Mouse (Mus musculus): ENCODE data around the gene Gm20388. TPM values are rescaled to one million over a fixed set of nuclear protein-coding genes. Genes with fewer than 3 reads are reported as not detected.
A peak's percentile ranks its signal among the peaks of the same experiment; 100 is the strongest.

Gene Gm20388
- total RNA-seq, 2 experiments from 2014 or later, result 1.9 to 2.0 TPM

DNA sequence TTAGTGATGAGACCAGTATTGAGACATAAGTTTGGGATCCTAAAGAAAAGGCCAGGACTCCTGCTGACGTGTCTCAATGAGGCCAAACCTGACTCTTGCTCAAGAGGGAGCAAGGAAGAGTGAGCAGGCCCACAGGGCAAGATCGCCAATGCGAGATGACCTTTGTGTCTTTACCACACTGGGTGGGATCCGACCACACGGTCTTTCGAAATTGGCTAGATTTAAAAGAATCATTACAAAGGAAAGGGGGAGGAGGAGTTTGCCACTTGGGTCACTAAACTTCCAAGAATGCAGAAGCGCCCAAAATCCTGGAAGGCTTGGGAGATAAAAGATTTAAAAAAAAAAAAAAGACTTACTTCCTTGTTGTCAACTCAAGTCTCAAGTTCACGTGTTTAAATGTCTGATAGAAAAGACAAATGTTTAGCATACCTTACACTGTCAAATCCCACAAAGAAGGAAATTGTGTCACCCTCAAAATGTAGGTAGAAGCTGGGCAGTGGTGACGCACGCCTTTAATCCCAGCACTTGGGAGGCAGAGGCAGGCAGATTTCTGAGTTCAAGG, 1936.7 kb downstream of the Gm20388 start:
- no peak for DNase-seq

DNA sequence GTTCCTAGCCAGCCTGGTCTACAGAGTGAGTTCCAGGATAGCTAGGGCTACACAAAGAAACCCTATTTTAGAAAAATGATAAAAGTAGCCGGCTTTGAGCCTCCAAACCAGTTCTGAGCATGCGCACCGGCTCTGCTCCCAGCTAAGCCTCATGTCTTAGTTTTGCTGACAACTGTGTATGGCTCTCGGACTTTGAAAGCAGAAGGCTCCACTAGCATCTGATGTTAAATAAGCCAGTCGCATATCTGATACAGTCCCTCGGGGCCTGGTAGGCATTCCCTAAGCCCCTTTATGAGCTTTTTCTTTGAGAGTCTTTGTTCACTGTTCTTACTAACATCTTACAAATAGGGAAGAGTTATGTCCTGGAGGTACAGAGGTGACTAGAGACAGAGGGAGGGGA, 1937.3 kb downstream of the Gm20388 start:
- no peak for DNase-seq

DNA sequence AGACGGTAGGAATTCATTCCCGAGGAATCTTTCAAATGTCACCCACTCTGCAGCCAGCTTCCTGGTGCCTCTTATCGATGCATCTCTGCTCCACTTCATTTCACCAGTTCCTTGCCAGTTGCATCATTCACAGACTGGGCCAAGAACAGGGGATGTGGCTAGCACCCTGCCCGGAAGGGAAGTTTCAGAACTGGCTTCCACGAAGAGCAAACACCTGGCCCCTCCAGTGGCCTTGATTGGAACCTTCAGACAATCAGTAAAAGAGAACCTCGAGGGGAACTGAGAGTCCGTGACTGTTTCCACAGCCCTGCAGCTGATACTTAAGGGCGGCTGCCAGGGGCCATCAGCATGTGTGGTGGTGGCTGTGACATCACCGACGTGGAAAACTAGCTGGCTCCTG, 1937.9 kb downstream of the Gm20388 start:
- no peak for DNase-seq

DNA sequence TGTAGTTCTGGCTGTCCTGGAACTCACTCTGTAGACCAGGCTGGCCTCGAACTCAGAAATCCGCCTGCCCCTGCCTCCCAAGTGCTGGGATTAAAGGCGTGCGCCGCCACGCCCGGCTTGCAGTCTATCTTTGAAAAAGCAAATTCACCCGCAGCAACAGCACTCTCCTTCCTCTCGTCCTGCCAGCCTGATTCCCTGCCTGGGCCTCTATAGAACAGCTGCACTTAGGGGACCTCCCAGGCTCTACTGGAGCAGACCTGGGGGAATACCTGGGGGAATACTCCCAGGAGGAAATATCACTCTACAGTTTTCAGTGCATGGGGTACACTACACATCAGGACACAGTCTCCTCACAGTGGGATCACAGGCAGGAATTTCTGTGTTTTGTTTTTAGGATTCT, 1938.7 kb downstream of the Gm20388 start:
- no peak for DNase-seq

DNA sequence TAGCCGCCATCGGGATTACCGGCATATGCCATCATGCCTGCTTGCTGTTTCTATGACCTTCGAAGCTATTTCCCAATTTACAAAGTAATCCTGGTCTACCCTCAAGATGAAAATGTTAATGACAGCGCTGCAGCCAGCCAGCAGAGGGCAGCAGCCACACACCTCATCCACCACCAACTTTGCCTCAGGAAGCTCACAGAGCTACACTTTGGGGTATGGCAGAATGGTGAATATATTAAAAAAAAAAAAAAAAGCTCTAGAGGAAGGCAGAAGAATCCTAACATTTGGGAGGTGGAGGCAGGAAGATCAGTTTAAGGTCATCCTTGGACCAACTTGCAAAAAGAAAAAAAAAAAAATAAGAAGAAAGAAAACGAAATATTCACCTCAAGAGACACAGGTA, 1939.4 kb downstream of the Gm20388 start:
- peak; percentile 81 for DNase-seq

DNA sequence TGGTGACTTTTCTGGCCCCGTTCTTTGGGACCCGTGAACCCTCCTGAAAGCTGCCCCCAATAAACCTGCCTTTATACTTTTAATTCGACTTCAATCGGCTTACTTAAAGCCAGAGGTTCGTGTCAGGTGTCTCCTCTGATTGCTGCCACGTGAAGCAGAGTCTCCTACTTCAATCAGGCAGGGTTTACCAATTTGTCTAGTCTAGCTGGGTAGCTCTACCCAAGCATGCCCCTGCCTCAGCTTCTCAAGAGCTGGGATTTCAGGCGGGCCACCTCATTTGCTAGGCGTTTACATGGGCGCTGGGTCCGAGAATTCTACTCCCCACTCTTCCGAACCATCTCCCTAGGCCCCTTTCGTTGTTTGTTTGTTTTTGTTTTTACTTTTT, 1939.8 kb downstream of the Gm20388 start:
- DNase-seq, result no peak

DNA sequence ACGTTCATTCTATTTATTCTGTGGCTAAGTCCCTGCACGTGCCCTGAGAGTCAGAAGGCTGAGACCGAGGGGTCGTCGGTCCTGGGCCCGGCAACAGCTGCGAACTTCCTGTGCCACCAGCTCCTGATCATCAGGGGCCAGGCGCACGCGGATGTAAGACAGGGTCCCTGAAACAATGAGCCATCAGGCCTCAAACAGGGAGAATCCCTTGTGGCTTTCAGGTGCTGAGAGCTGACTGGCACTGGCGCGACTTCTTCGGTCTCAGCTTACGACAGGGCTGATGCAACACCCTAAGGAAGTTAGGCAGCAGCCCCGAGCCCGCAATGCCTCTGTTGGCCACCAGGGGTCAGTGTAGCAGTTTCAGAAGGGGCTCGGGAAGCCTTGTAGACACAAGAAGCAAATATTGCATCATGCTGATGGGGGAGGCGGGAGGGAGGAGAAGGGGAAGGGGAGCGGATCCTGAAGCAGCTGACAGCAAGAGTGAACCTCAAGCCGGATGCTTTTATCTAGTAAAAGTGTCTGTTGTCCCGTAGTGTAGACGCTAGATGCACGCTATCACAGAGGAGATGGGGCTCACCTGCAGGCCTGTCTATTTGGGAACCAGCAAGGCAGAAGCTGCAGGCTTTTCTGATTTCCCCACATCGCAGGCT, 1940.3 kb downstream of the Gm20388 start:
- DNase-seq, result peak; percentile 98

DNA sequence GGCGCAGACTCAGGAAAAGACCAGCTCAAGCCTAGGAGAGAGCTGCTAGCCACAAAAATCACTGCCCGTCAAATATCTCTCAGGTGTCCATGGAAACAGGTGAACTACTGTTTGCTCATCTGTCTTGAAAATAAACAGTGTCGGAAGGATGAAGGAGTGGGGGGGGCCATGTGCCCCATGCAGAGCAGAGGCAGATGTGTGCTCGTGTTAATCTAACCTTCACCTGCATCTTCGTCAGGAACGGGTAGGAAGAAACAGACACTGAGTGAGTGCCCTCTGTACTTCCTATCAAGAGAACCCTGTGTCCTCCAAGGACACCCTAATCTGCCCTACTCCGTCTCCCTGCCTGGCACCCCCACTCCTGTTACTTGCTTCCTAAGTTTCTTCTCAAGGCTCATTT, 1941.1 kb downstream of the Gm20388 start:
- no peak for DNase-seq

DNA sequence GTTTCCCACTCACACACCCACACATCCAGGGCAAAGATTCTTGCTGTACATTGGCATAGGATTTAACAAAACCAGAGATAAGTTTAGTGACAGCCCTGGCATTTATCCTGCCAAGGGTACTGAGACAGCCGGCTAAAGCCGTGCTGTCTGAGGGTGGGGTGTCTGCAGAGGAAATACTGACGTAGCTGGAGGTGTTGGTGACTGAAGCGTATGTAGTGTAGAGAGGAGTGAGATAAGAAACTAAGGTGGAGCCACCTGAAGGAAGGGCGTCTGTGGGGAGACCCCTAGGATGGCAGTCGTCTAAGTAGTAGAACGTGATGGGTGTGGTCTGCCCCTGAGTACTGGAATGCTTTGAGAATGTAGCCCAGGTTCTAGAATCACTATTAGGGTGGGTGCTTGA, 1941.8 kb downstream of the Gm20388 start:
- no peak for DNase-seq

DNA sequence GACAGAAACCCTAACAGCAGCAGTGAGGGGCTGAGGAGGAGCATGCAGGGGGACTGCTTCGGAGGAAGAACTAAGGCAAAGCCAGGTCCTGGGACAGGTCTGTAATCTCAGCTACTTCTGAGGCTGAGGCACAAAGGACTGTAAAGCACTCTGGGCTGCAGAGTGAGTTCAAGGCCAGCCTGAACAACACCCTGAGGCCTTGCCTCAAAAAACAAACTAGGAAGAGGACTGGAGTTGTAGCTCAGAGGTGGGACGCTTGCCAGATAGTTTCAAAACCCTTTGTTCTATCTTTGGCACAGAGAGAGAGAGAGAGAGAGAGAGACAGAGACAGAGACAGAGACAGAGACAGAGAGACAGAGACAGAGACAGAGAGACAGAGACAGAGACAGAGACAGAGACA, 1942.9 kb downstream of the Gm20388 start:
- DNase-seq, result peak; percentile 73

DNA sequence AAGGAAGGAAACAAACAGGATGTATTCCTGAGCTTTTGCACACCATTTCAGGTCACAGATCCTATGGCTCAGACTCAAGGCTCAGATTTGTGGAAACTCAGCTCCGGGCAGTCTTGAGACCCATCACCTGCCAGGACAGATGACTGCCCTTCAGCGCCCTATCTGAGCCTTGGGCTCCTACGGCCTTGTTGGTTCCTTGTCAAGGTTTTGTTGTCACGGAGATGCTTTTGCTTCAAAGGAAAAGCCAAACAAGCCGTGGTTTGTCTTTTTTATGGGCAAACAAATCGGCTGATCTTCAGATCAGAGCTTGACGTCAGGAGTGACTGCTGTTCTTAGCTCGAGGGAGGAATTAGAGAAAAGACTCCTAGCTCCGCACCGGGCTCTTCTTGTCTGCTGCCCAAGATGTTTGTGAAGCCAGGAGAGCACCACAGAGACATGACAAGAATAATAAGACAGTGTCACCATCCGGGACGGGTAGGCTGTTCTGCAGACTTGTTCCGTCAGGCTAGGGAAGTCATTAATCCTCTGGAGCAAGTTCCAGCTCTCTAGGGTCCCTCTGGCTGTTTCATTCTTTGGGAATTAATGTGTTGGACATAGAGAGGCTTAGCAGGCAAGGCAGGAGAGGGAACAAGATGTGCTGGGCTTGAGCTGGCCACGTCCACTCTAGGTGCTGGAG, 1945.6 kb downstream of the Gm20388 start:
- DNase-seq, result peak; percentile 53

DNA sequence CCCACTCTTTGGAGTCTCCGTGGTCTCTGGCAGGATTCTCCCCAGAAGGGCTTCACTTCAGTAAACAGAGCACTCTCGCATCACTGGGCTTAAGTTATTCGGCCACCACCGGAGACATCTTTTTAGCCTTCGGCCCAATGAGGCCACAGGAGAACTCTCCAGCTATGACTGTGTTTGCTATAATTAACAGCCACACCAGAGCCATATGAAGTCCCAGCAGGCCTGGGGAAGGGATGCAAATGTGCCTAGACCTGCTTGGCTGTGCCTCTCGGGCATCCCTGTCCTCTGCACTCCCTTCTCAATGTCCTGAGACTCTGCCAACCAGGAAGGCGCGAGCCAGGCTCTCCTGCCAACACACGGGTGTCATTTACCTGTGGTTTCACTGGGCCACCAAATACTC, 1946.7 kb downstream of the Gm20388 start:
- DNase-seq, result no peak

DNA sequence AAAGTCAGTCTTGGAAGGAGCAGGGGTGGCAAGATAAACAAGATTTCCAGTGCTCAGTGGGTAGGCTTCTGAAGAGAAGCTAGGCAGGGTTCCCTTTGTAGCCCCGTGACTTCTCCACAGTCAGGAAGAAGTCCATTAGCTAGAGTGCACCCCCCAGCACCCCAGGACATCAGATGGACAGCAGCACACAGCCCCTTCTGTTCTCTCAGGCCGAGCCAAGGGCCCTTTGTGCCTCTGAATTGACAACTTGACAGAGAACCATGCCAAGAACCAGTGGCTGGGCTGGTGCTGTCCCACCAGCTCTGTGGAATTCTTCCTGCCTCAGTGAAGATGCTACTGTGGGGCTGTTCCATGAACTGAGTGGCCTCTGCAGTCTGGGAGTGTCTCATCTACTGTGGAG, 1947.1 kb downstream of the Gm20388 start:
- no peak for DNase-seq

DNA sequence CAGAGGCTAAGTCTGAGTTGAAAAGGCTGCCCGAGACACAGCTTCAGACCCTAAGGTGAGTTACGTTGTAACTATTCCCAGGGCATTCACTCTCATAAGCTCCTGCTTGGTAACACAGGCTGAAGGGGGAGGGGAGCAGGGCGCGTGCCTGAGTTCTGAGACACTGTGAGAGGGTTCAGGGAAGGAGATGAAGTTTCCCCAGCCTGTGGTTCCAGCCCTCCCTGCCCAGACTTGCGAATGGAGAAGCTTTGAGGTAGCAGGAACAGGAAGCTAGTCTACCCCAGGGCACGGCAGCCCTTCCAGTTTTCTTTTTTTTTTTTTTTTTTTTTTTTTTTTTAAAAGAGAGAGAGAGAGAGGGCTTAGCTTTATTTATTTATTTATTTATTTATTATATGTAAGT, 1950.6 kb downstream of the Gm20388 start:
- DNase-seq, result no peak

DNA sequence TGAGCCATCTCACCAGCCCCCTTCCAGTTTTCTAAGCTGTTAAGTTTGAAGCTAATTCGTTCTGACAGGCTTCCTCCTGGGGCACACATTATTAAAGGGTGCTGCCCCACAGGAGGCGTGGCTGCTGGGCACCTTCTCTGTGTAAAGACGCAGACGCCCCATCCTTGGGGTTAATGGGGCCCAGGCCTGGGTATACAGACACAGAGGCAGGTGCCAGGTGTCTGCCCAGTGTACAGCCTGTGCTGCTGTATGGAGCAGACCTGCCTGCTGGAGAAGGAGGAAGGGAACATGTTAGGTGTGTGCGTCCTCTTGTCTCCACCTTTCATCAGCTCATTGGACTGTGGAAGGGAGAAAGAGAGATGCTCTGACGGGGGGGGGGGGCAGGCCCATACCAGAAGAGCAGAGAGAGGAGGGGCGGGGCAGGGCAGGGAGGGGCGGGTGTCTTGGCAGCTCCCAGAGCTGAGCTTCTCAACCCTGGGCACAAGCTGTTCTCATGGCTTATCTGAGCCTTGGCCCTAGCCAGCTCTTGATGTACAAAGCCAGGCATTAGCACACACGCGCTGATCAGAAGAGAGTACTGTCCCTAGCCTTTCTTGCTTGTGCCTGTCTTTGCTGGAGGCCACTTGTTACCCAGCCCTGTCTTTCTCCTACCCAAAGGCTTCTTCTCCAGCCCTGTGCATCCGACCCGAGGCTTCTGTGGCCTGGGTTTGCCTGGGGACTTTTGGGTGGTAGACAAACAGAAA, 1951.3 kb downstream of the Gm20388 start:
- DNase-seq, result no peak

DNA sequence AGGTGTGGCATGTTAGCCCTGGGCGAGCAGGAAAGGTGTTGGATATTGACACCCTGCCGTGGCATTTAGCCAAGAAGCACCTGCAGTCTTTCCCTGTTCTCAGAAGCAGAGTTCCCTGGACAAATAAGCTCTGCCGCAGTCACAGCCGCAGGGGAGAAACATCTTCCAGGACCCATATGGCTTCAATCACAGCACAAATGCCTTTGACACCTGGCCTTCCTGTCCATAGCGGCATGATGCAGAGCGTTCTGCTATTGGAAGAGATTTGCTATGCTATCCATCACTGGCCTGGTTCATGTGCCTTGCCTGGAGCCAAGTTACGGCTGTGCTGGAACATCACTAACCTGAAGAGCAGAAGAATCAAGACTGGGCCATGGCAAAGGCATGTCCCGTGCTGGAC, 1954.7 kb downstream of the Gm20388 start:
- DNase-seq, result no peak

DNA sequence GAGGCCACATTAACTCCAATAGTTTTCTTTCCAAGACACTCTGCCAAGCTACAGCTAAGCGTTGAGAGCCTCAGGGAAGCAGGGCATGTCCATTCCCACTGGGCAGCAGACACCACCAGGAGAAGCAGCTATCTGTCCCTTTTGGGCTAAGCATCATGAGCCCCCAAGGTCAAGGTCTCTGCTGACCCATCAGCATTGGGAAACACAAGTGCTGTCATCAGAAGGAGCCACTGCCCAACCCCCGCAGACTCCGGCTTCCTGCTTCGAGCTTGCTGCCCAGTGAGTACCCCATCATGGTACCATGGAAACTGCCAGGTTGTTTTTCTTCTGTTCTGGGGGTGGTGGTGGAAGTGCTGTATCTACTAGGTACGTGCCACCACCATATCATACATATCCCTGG, 1957.6 kb downstream of the Gm20388 start:
- peak; percentile 70 for DNase-seq

DNA sequence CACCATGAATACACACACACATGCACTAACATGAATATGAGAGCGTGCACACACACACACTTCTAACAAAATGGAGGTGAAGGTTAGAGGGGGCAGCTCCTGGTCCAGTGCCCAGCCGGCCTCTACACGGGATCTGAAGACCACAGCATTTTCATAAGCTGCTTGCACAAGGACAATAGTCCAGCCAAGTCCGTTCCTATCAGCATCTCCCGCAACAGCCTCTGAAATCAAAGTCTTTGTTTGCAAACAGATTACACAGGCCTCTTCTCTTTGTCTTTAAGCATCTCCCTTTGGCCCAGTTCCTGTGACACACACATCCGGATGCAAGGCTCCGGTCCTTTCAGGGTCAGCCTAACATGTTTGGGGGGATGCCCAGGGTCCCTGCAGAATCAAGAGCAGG, 1958.3 kb downstream of the Gm20388 start:
- no peak for DNase-seq

DNA sequence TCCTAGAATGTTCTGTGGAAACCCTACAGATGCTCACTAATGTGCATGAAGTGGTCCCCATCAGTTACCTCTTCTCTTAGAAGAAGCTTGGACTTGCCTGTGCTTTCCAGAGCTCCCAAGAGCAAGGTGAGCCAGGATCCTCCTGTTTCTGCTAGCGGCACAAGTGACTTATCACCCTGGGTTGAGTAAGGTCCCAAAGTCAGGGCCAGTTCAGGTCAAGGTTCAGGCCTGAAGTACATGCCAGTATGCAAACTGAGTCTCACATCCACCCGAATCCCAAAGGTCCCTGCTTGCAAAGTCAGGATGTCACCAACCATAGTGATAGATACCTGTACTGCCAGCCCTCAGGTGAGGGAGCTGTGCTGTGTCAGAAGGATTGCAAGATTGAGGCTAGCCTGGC, 1959.5 kb downstream of the Gm20388 start:
- DNase-seq, result no peak

DNA sequence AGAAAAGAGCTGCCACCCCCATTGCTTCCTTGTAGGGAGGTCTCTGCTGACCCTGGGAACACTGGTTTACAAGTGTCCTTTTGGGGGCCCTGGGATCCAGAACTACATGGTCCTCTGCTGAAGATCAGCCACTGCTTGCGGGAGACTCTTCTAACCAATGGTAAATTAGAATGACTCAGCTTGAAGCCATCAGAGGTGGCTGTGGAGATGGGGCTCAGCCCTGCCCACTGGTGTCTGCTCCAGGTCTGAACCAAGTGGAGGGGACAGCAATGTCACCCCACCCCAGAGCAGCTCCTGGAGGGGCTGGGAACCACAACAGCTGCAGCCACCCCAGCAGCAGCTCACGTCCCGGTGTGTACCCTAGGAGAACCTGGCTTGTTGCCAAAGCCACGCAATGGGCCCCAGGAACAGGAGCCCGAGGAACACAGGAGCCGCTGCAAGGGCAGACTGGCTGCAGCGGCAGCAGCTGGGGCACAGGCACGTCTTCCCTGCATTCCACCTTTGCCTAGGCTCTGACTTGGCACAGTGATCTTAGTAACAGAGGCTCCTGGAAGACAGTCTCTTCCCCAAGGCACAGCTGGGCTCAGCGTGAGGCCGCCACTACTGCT, 1961.3 kb downstream of the Gm20388 start:
- DNase-seq, result peak; percentile 58

DNA sequence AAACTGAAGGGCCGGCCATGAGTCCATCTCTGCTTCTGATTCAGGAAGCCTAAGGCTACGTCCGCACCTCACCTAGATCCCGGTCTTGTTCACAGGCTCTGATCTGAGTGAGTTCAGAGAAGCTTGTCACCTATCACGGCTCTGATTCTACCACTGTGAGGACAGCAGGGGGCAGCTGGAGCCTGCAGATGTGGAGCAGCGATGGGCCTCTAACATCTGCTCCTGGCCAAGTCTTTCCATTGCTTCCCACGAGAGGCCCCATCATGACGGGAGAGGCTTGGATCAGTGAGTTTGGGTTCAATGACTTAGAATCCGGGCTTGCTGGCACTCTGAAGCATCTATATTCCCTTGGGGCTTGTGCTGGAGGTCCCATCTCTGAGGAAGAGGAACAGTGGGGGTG, 1963.4 kb downstream of the Gm20388 start:
- DNase-seq, result peak; percentile 76

DNA sequence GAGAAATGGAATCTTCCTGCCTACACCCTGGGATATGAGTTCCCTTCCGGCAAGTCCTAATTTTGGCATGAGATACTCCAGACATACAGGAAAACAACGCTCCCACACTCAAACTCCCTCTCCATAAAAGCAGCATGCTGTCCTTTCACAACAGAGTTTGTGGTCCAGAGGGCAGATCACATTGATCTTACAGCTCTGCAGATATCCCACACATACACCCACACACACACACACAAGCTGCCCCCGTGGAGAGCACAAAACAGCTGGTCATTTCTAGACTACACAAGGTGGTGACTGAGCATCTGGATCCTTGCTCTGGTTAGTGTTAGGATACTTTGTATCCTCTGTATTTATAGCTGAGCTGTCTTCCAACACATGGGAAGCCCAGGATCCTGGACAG, 1964.4 kb downstream of the Gm20388 start:
- no peak for DNase-seq

DNA sequence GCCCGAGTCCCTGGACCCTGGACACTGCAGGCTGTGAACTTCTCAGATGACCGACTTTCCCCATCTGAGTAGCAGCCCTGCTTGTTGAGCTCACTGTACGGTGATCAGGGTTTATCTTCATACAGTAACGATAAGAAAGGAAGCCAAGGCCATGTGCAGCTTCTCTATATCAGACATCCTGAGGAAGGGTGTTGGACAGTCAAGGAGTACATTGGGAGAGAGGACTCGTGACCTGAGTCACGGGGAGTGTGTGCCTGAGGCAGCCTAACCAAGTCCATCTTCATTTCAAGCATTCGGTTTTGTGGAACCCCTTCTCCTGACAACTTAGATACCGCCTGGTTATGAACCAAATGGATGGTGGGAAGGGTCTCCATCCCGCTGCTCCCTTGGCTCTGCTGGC, 1964.9 kb downstream of the Gm20388 start:
- no peak for DNase-seq
